Mouse (Mus musculus): ENCODE data around the gene Kcng1.

The Kcng1 gene

GRCm38 (mm10) chr2:168281582-168281981 lies at the start of gene Kcng1:
TSS of gene Kcng1 (minus strand) at chr2:168281736.
- DNase-seq = no peak

- DNase-seq = no peak
Observed at GRCm38 (mm10) chr2:168330421-168331070, 49.0 kb upstream of the Kcng1 start.

- DNase-seq = no peak
Observed at GRCm38 (mm10) chr2:168321716-168322374, 40.3 kb upstream of the Kcng1 start.

GRCm38 (mm10) chr2:168320388-168321182 lies 39.0 kb upstream of the Kcng1 start:
- DNase-seq = no peak

- no peak for DNase-seq
Observed at GRCm38 (mm10) chr2:168314646-168315446, 33.3 kb upstream of the Kcng1 start.

- DNase-seq = no peak
Observed at GRCm38 (mm10) chr2:168312504-168312903, 31.0 kb upstream of the Kcng1 start.

- DNase-seq = no peak
Observed at GRCm38 (mm10) chr2:168311006-168311405, 29.5 kb upstream of the Kcng1 start.

- DNase-seq = no peak
Observed at GRCm38 (mm10) chr2:168308916-168309315, 27.4 kb upstream of the Kcng1 start.

GRCm38 (mm10) chr2:168299650-168300049 lies 18.1 kb upstream of the Kcng1 start:
- no peak for DNase-seq

- no peak for DNase-seq
Observed at GRCm38 (mm10) chr2:168296530-168296929, 15.0 kb upstream of the Kcng1 start.

GRCm38 (mm10) chr2:168292521-168292920 lies 11.0 kb upstream of the Kcng1 start:
- DNase-seq = no peak

GRCm38 (mm10) chr2:168292041-168292440 lies 10.5 kb upstream of the Kcng1 start:
- DNase-seq = no peak

GRCm38 (mm10) chr2:168289851-168290250 lies 8.3 kb upstream of the Kcng1 start:
- DNase-seq = no peak

GRCm38 (mm10) chr2:168289016-168289415 lies 7.5 kb upstream of the Kcng1 start:
- no peak for DNase-seq

GRCm38 (mm10) chr2:168286987-168287386 lies 5.5 kb upstream of the Kcng1 start:
- DNase-seq = no peak

GRCm38 (mm10) chr2:168285143-168285542 lies 3.6 kb upstream of the Kcng1 start:
- peak in 1 of 2 experiments; percentile 36 for DNase-seq

- DNase-seq = no peak
Observed at GRCm38 (mm10) chr2:168280729-168281581, 581 bp downstream of the Kcng1 start.

GRCm38 (mm10) chr2:168274374-168274935 lies 7.1 kb downstream of the Kcng1 start:
- peak; percentile 30 to 38 for DNase-seq

GRCm38 (mm10) chr2:168273387-168273786 lies 8.1 kb downstream of the Kcng1 start:
- DNase-seq = no peak

GRCm38 (mm10) chr2:168268033-168268432 lies 13.5 kb downstream of the Kcng1 start:
- no peak for DNase-seq

GRCm38 (mm10) chr2:168260900-168261299 lies 20.6 kb downstream of the Kcng1 start:
- no peak for DNase-seq

- DNase-seq = no peak
Observed at GRCm38 (mm10) chr2:168260124-168260523, 21.4 kb downstream of the Kcng1 start.
